Comparison of ENCODE assay signal across 9 mouse cellular contexts in the genomic region with DNA sequence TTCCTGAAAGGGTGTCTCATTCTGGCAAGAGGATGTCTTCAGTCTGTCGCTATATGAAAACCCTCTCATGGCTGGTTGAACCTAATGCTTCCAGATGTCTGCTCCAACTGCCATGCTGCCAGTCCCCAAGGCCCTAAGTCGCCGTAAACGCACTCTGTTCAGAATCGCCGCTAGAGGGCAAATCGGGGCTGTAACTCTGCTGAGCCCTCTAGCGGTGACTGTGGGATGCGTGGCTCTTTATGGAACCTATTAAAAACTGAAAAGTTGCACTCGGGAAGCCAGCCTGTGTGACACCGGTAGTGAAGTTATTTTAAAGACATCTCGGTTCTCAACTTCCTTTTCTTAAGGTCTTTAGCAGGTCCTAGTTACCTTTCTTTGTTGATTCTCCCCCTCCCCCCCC. TPM values are rescaled to one million over a fixed set of nuclear protein-coding genes. Genes with fewer than 3 reads are reported as not detected.
DNase-seq lines count a peak whose midpoint lies in the region; ATAC-seq and TF ChIP-seq lines count a peak whose summit lies in the region.
"Had no signal": no experiment of that assay in that cellular context is flagged by ENCODE, and none has a peak within 500 bp of the region (broad histone marks: within the 10 kb centered on the region; RNA-seq: fewer than 3 reads in every experiment).

No protein-coding gene starts in this region.

- WGBS in heart, embryonic 11.5 days (ENCODE audit: insufficient replicate concordance): 1% methylated on average over 12 of the region's 12 CpGs
- under 1% methylated on average over 12 of the region's 12 CpGs for WGBS in liver, embryonic 14.5 days (ENCODE audit: insufficient replicate concordance)
- under 1% methylated on average over 12 of the region's 12 CpGs for WGBS in neural tube, embryonic 11.5 days
- WGBS in stomach, postnatal 0 days: 1% methylated on average over 12 of the region's 12 CpGs

- H3K36me3 ChIP-seq in heart, embryonic 11.5 days (ENCODE audit: control insufficient read depth, insufficient read depth, low read length): no peaks in the 10 kb centered on the region
- H3K36me3 ChIP-seq in liver, embryonic 14.5 days (replicated peaks; ENCODE audit: control insufficient read depth, insufficient read depth, low read depth): no peaks in the 10 kb centered on the region
- H3K36me3 ChIP-seq in neural tube, embryonic 11.5 days (ENCODE audit: control insufficient read depth, insufficient read depth, low read length): no peaks in the 10 kb centered on the region
- no peaks in the 10 kb centered on the region for H3K36me3 ChIP-seq in stomach, postnatal 0 days (ENCODE audit: control insufficient read depth, insufficient read depth, low read length)
- H3K36me3 ChIP-seq: neural tube, embryonic 12.5 days had no signal

- peak overlapping the region; percentile 99 for H3K27ac ChIP-seq in bone marrow macrophage, adult 2 months (ENCODE audit: insufficient read depth, low read depth, low read length)
- no peak overlapping the region for H3K27ac ChIP-seq in embryonic fibroblast, embryonic 13.5 days (ENCODE audit: insufficient read depth, low read length)
- H3K27ac ChIP-seq in heart, embryonic 11.5 days (ENCODE audit: low read depth, low read length): no peak overlapping the region
- no peak overlapping the region for H3K27ac ChIP-seq in liver, embryonic 14.5 days
- H3K27ac ChIP-seq in neural tube, embryonic 11.5 days (ENCODE audit: low read depth, low read length): no peak overlapping the region
- H3K27ac ChIP-seq in stomach, postnatal 0 days (replicated peaks): peak overlapping the region; percentile 100

- H3K9ac ChIP-seq in heart, embryonic 11.5 days (ENCODE audit: low read depth, low read length): no peak overlapping the region
- no peak overlapping the region for H3K9ac ChIP-seq in liver, embryonic 14.5 days (replicated peaks)
- no peak overlapping the region for H3K9ac ChIP-seq in neural tube, embryonic 11.5 days (ENCODE audit: low read length)
- no peak overlapping the region for H3K9ac ChIP-seq in stomach, postnatal 0 days (ENCODE audit: low read length)

- peak; percentile 90 to 93 for DNase-seq in kidney, postnatal 36 days
- DNase-seq in liver, embryonic 14.5 days (ENCODE audit: low read depth in 3 of 3, low spot score in 3 of 3): peak; percentile 83 to 89 (median 87)
- DNase-seq in neural tube, embryonic 11.5 days (ENCODE audit: low spot score): peak; percentile 91
- peak; percentile 88 for DNase-seq in stomach, postnatal 0 days (ENCODE audit: low spot score)

- no peaks in the 10 kb centered on the region for H3K27me3 ChIP-seq in heart, embryonic 11.5 days (ENCODE audit: control insufficient read depth, insufficient read depth, low read length)
- H3K27me3 ChIP-seq in liver, embryonic 14.5 days (ENCODE audit: control insufficient read depth, insufficient read depth, low read length): no peaks in the 10 kb centered on the region
- no peaks in the 10 kb centered on the region for H3K27me3 ChIP-seq in neural tube, embryonic 11.5 days (ENCODE audit: control insufficient read depth, insufficient read depth, low read length)
- no peaks in the 10 kb centered on the region for H3K27me3 ChIP-seq in stomach, postnatal 0 days (ENCODE audit: control insufficient read depth, insufficient read depth, low read length)
- H3K27me3 ChIP-seq: neural tube, embryonic 12.5 days had no signal

- TF ChIP-seq EP300 in liver, embryonic 14.5 days (IDR thresholded peaks at IDR 0.05; ENCODE audit: low read depth): no peak
- no peak for TF ChIP-seq EP300 in stomach, postnatal 0 days (optimal IDR thresholded peaks at IDR 0.05)

- peak overlapping the region; percentile 78; the same call in 1 of the 2 replicates for H3K4me2 ChIP-seq in heart, embryonic 11.5 days
- peak overlapping the region; percentile 92 for H3K4me2 ChIP-seq in liver, embryonic 14.5 days (ENCODE audit: low read depth)
- no peak overlapping the region for H3K4me2 ChIP-seq in neural tube, embryonic 11.5 days (ENCODE audit: low read depth)
- peak overlapping the region; percentile 83 for H3K4me2 ChIP-seq in stomach, postnatal 0 days (replicated peaks; ENCODE audit: low read depth)

- peak; percentile 100 for TF ChIP-seq CTCF in bone marrow macrophage, adult 2 months (IDR thresholded peaks at IDR 0.05; ENCODE audit: low read depth, low read length)
- peak; percentile 98 for TF ChIP-seq CTCF in embryonic fibroblast, embryonic 13.5 days (IDR thresholded peaks at IDR 0.05; ENCODE audit: borderline replicate concordance, insufficient read depth, low read length)
- TF ChIP-seq CTCF in liver, embryonic 14.5 days (IDR thresholded peaks at IDR 0.05; ENCODE audit: low read depth): peak; percentile 100
- peak; percentile 100 for TF ChIP-seq CTCF in stomach, postnatal 0 days (IDR thresholded peaks at IDR 0.05; ENCODE audit: low read depth)

- H3K4me3 ChIP-seq in bone marrow macrophage, adult 2 months (ENCODE audit: insufficient read depth, low read length): no peak overlapping the region
- H3K4me3 ChIP-seq in embryonic fibroblast, embryonic 13.5 days (ENCODE audit: insufficient read depth, low read length): no peak overlapping the region
- no peak overlapping the region for H3K4me3 ChIP-seq in heart, embryonic 11.5 days (ENCODE audit: low read depth, low read length)
- H3K4me3 ChIP-seq in liver, embryonic 14.5 days (ENCODE audit: insufficient read depth in 1 of 2, low read depth in 2 of 2, low read length in 2 of 2): no peak overlapping the region
- no peak overlapping the region for H3K4me3 ChIP-seq in neural tube, embryonic 11.5 days (ENCODE audit: low read depth, low read length)
- no peak overlapping the region for H3K4me3 ChIP-seq in stomach, postnatal 0 days (ENCODE audit: low read depth, low read length)

- peak; percentile 66 for ATAC-seq in CD4-positive, CD25-positive, alpha-beta regulatory T cell, adult 4 months
- no peak for ATAC-seq in heart, embryonic 11.5 days (replicated peaks; ENCODE audit: insufficient number of reproducible peaks, low FRiP score, low TSS enrichment)
- ATAC-seq in liver, embryonic 14.5 days (ENCODE audit: insufficient read depth): peak; percentile 29
- no peak for ATAC-seq in neural tube, embryonic 11.5 days (ENCODE audit: insufficient read depth, low FRiP score, low TSS enrichment)
- peak; percentile 35 for ATAC-seq in stomach, postnatal 0 days (ENCODE audit: low FRiP score, low TSS enrichment)

- no peaks in the 10 kb centered on the region for H3K9me3 ChIP-seq in heart, embryonic 11.5 days (replicated peaks; ENCODE audit: control insufficient read depth, low read length)
- H3K9me3 ChIP-seq in liver, embryonic 14.5 days (ENCODE audit: control insufficient read depth, low read length): no peaks in the 10 kb centered on the region
- no peaks in the 10 kb centered on the region for H3K9me3 ChIP-seq in neural tube, embryonic 11.5 days (ENCODE audit: control insufficient read depth, low read length)
- H3K9me3 ChIP-seq in stomach, postnatal 0 days (ENCODE audit: control insufficient read depth, low read length): no peaks in the 10 kb centered on the region
- H3K9me3 ChIP-seq: neural tube, embryonic 12.5 days had no signal

- TF ChIP-seq POLR2A in bone marrow macrophage, adult 2 months (IDR thresholded peaks at IDR 0.05; ENCODE audit: borderline replicate concordance, low read depth, low read length): no peak
- TF ChIP-seq POLR2A in embryonic fibroblast, embryonic 13.5 days (IDR thresholded peaks at IDR 0.05; ENCODE audit: low read depth, low read length): no peak

- H3K4me1 ChIP-seq in bone marrow macrophage, adult 2 months (ENCODE audit: control insufficient read depth, insufficient read depth, low read length): peaks cover 13% of the 10 kb centered on the region
- H3K4me1 ChIP-seq in embryonic fibroblast, embryonic 13.5 days (ENCODE audit: control insufficient read depth, insufficient read depth, low read length): 0 out of 2 replicates have a peak, but pooled peaks cover 6% of the 10 kb centered on the region
- peaks cover 9% of the 10 kb centered on the region for H3K4me1 ChIP-seq in heart, embryonic 11.5 days (ENCODE audit: control insufficient read depth, insufficient read depth, low read length)
- H3K4me1 ChIP-seq in liver, embryonic 14.5 days (replicated peaks; ENCODE audit: control insufficient read depth in 2 of 2, insufficient read depth in 2 of 2, low read length in 1 of 2): peaks cover 5 to 9% of the 10 kb centered on the region in 2 experiments
- peaks cover 8% of the 10 kb centered on the region for H3K4me1 ChIP-seq in neural tube, embryonic 11.5 days (ENCODE audit: control insufficient read depth, insufficient read depth, low read length)
- H3K4me1 ChIP-seq in stomach, postnatal 0 days (replicated peaks; ENCODE audit: control insufficient read depth, insufficient read depth): peaks cover 3% of the 10 kb centered on the region

RNA-seq across cellular contexts. Expression of a gene that starts 1.8 kb away (rescaled TPM):
- 10 to 100 TPM; 18.3 to 22.9 TPM for polyA plus RNA-seq in CD4-positive, CD25-positive, alpha-beta regulatory T cell, adult 4 months (2017; shearing (Covaris generic))
- 15.9 and 17.9 TPM in 2 replicates for polyA plus RNA-seq in bone marrow macrophage, adult 2 months (2012; ENCODE audit: insufficient read depth, insufficient read length, missing spikeins)
- 32.9 and 33.6 TPM in 2 replicates for polyA plus RNA-seq in embryonic fibroblast, embryonic 13.5 days (2011; ENCODE audit: insufficient read length, low read depth, missing spikeins)
- polyA plus RNA-seq in heart, embryonic 11.5 days (2014; fragmentation: Nextera tagmentation; extraction: Ambion mirVana): 10.9 and 12.2 TPM in 2 replicates
- 2.7 and 3.1 TPM in 2 replicates for polyA plus RNA-seq in liver, embryonic 14.5 days (2012; rRNA removed)
- 3.2 and 3.9 TPM in 2 replicates for polyA plus RNA-seq in liver, embryonic 14.5 days (2014; fragmentation: Nextera tagmentation; extraction: Ambion mirVana)
- 21.2 and 22.6 TPM in 2 replicates for polyA plus RNA-seq in neural tube, embryonic 11.5 days (2014; fragmentation: Nextera tagmentation; extraction: Ambion mirVana)
- polyA plus RNA-seq in stomach, postnatal 0 days (2015; fragmentation: Nextera tagmentation; extraction: Ambion mirVana): 4.5 and 4.9 TPM in 2 replicates

RNA-seq across cellular contexts. Expression of a gene that starts 38.2 kb away (rescaled TPM):
- polyA plus RNA-seq in CD4-positive, CD25-positive, alpha-beta regulatory T cell, adult 4 months (2017; shearing (Covaris generic)): 1 to 10 TPM; 7.9 to 8.6 TPM
- 6.2 and 7.4 TPM in 2 replicates for polyA plus RNA-seq in bone marrow macrophage, adult 2 months (2012; ENCODE audit: insufficient read depth, insufficient read length, missing spikeins)
- polyA plus RNA-seq in embryonic fibroblast, embryonic 13.5 days (2011; ENCODE audit: insufficient read length, low read depth, missing spikeins): 13.4 and 15.6 TPM in 2 replicates
- 17.0 and 19.4 TPM in 2 replicates for polyA plus RNA-seq in heart, embryonic 11.5 days (2014; fragmentation: Nextera tagmentation; extraction: Ambion mirVana)
- 3.0 and 3.8 TPM in 2 replicates for polyA plus RNA-seq in liver, embryonic 14.5 days (2012; rRNA removed)
- 6.4 and 6.6 TPM in 2 replicates for polyA plus RNA-seq in liver, embryonic 14.5 days (2014; fragmentation: Nextera tagmentation; extraction: Ambion mirVana)
- 48.7 and 52.8 TPM in 2 replicates for polyA plus RNA-seq in neural tube, embryonic 11.5 days (2014; fragmentation: Nextera tagmentation; extraction: Ambion mirVana)
- 9.6 and 10.8 TPM in 2 replicates for polyA plus RNA-seq in stomach, postnatal 0 days (2015; fragmentation: Nextera tagmentation; extraction: Ambion mirVana)

Comparison
In these comparisons a context has a peak if more than half of its experiments do, and no peak if none do; other contexts are left out.
1. ATAC-seq: peak in CD4-positive, CD25-positive, alpha-beta regulatory T cell, adult 4 months (single experiment), liver, embryonic 14.5 days (single experiment) and stomach, postnatal 0 days (single experiment); none in heart, embryonic 11.5 days (single experiment) and neural tube, embryonic 11.5 days (single experiment).
2. H3K27ac ChIP-seq: peak in bone marrow macrophage, adult 2 months (single experiment) and stomach, postnatal 0 days (single experiment); none in embryonic fibroblast, embryonic 13.5 days (single experiment), heart, embryonic 11.5 days (single experiment), liver, embryonic 14.5 days (single experiment) and neural tube, embryonic 11.5 days (single experiment).
3. Peak in every context shown above with its lines, with median percentiles within 50 percentile points of each other: CTCF ChIP-seq and DNase-seq.